Mouse (Mus musculus): ENCODE results near the gene Aplp2. TPM values are rescaled to one million over a fixed set of nuclear protein-coding genes. Genes with fewer than 3 reads are reported as not detected.
A peak's percentile ranks its signal among the peaks of the same experiment; 100 is the strongest.

Aplp2 gene
- total RNA-seq, 2 experiments from 2014 or later: 121 to 129 TPM

DNA sequence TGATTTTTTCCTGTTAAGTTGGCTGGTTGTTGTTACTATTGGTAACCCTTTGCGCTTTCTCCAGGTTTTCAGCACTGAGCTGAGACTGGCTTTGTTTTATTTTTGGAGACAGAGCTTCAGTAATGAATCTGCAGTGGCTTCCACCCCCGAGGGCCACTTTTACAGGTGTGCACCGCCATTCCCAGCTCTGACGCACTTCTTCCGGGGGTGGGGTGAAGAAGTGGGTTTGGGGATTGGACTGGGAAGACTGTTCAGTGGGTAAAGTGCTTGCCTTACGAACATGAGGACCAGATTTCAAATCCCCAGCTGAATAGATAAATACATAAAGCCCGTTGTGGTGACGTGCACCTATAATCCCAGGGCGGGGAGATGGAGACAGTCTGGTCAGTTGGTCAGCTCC, 23.9 kb upstream of the Aplp2 start:
- intact Hi-C loops (cut with DNase I; ENCODE audit: low total_unique reads): no loop called here
- no peak for DNase-seq

DNA sequence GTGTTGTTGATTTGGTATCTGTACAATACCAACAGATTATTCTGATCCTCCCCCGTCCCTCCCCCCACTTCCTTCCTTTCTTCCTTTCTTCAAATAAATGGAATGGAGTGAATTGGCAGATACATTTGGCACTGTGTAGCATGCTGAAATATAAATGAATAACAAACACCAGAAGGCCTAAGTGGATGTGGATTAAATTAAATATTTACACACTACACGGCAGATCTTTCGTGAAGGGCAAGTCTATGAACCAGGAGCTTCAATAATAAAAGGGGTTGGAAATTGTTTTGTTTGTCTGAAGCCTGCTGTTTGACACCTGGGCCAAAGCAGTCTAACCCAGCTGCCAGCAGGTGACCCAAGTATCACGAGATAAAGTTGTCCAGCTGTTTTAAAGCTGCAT, 23.4 kb upstream of the Aplp2 start:
- intact Hi-C loops (cut with DNase I; ENCODE audit: low total_unique reads): no loop called here
- no peak for DNase-seq

DNA sequence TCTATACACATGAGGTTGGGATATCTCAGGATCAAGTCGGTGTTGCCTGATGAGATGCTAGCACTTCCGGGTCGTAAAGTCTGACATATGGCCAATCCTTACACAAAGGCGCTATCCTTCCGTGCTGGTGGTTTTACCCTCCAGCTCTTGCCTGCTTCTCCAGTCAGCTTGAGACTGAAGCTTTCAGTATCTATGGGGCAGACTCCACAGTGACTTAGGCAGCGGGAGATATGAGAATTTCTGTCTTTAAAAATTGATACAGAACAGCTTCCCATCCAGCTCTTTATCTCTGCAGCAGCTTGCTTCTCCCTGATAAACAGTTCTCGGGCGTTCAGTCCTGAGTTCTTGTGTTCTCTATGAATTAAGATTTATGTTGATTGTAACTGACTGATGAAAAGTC, 14.9 kb upstream of the Aplp2 start:
- intact Hi-C loops (cut with DNase I; ENCODE audit: low total_unique reads): no loop called here
- DNase-seq: no peak

DNA sequence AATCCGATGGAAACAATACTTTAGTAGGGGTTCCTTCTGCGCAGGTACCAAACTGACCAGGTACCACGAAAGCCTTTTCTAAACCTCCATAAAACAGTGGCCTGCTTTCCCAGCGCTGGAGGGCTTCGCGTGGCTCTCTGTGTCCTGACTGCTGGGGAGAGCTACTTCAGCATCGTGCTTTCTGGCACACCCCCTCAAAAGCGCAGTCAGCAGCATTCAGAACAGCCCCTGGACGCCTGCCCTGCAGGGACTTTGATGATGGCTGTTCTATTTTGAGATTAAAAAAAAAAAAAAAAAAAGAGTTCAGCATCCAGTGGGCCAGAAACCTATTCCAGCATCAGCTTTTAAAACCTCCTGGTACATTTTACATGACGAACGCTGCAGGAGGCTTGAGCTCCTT, 14.2 kb upstream of the Aplp2 start:
- intact Hi-C loops (cut with DNase I; ENCODE audit: low total_unique reads): no loop called here
- DNase-seq: peak; percentile 61

DNA sequence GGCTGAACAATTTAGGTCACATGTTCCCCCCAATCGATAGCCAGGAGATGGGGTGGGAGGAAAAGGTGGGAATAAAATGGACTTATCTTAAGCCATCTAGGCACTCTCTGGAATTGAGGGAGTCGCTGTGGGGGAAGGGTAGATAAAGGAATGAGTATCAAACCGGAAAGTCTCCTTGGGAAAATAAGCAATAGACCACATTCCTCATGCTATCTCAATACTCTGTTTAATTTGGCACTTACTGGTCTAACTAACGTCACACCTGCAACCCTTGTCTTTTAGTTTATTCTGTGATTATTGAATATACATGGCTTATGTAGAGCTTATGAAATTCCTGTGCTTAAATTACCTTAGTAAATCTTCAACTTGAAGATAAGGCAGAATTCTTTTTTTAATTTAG, 11.9 kb upstream of the Aplp2 start:
- DNase-seq: no peak
- intact Hi-C loops (cut with DNase I; ENCODE audit: low total_unique reads): no loop called here

DNA sequence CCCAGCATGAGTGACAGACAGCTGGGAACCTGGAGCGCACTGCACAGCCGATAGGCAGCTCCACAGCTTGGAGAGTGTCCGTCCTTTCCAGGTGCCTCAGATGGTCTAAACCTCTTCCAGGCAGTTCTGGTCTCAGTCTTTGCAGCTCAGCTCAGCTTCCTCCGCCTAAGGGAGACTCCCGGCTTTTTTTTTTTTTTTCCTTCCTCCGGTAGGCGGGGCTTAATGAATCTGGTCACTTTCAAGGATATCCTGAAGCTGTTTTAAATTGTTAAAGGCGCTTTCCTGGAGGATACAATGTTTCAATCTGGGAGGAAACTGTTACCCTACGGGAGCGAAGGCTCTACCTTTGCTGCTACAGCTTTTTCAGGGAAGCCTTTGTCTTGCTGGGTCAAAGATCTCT, 9.6 kb upstream of the Aplp2 start:
- intact Hi-C loops (cut with DNase I; ENCODE audit: low total_unique reads): no loop called here
- no peak for DNase-seq

DNA sequence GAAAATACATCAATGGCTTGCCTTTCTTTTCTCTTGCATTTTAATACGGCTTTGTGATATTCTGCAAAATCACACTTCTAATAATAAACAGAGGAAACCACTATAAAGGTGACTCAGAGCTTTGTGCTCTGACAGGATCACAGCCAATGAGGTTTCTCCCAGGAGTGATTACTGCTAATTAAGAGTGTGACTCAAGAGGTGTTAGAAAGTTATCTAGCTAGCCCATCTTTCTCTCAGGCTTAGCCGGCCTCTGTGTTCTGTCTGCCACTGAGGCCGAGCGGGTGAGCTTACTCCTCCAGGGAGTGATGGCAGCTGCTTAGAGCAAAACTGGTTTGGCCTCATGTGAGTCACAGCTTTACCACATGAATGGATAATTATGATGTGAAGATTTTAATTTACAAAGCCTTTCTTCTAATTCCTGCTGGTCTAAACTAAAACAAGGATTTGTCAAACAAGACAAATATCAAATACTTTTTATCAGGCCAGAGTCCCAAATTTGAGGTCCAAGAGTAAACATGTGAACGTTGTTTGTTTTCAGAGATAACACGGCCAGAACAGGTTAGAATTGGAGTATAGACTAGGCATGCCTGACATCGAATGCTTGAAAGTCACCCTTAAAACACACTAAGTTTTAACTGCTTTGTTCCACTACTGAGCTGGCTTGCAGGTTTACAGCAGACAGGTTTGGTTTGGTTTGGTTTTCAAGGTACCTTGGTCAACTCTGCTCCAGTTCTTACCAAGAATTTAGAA, 6.2 kb upstream of the Aplp2 start:
- intact Hi-C loops (cut with DNase I; ENCODE audit: low total_unique reads): no loop called here
- no peak for DNase-seq

DNA sequence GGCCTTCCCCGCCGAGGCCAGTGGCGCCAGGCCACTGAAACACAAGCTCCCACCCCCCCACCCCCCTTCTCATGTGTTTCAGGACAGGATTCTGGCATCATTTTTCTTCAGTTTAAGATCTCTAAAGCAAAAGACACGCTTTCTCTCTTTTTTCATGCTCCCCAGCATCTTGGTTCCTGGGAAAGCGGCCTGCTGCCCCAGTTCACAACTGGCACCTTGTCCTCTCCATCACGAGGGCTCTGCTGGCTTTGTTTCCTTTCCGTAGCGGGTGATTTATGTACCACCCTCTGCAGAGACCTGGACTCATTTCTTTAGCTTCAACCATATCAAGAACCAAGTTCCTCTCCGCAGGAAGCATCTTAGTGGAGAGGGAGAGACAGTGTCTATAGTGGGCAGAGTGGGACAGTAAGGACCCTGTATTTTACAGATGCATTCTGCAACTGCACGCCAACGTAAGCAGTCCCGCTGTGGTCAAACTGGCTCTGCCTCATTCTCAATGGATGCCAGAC, 939 bp upstream of the Aplp2 start:
- intact Hi-C loops (cut with DNase I; ENCODE audit: low total_unique reads): loop anchor here (5.0 kb wide), 1 partner anchor 70 kb away; the partner anchor contains the start of gene Prdm10
- peak; percentile 12 for DNase-seq

DNA sequence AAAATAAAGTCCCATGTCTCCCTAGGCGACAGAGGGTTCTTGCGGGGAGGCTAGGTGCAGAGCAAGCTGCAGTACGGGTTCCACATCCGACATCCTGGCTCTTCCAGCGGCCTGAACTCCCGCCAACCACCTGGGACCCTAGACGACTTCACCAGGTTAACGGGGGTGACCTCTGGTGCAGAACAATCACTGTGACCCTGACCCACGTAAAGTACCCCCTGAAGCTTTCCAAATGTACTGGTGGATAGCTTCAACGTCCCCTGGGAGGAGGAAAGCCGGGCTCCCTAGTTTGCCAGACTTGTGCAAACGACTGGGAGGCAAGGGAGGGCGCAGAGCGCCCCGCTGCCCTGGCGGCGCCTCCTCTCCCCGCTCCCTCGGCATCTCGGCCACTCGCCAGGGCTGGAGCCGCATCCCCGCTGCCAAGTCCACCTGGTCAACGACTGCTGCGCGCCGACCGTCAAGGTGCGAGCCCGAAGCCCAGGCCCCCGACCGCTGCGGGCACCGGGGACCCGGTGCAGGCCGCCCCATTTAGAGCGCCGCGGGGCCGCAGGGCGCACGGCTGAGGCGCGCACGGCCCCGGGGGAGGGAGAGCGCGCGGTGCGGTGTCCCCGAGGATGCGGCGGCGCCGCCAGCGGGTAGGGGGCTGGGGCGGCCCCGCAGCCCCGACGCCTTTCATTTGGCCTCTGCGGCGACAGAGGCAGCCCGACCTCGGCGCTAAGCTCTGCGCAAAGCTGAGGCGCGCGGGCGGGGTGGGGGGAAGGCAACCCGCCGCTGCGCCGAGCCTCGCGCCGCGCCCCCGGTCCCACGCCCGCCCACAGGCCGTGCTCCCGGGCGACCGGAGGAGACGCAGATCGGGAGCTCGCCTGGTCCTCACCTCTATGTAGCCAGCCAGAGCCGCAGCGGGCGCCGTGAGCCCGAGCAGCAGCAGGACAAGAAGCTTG, 596 bp downstream of the Aplp2 start:
- peak; percentile 49 for DNase-seq
- intact Hi-C loops (cut with DNase I; ENCODE audit: low total_unique reads): loop anchor here (5.0 kb wide), 1 partner anchor 71 kb away; the partner anchor contains the start of gene Prdm10

DNA sequence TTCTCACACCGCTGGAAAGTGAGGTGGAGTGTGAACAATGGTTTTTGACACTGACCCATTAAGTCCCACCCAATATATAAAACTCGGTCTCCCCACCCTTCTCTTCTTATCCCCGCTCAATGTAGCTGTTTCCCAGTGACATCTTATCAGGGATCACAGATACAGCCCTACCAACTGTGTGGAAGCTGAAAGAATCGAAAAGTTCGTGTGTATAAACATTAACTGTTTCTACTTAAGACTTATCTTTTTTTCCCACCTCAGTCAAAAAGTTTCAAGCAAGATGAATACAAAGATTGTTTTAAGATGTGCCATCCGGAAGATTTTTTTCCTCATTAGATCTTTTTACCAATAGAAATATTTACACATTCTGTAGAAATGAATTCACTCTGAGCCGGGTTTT, 1.5 kb downstream of the Aplp2 start:
- DNase-seq: no peak
- intact Hi-C loops (cut with DNase I; ENCODE audit: low total_unique reads): loop anchor here (5.0 kb wide), 1 partner anchor 72 kb away; the partner anchor contains the start of gene Prdm10

DNA sequence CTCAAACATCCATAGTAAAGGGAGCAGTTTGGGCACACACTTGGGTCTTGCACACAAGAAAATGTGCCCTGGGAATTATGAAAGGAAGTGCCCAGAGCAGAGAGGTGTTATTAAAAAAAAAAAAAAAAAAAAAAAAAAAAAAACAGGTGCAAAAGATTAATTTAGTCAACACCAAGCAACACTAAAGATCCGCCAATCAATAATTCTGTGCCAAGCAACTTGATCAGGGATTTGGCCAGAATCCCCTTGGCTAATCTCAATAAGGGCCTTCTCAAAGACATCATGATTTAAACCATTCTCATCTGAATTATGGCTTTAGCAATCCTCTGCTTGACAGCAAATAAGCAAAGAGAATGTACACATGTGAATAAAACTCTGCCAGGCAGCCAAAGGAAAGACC, 2.1 kb downstream of the Aplp2 start:
- intact Hi-C loops (cut with DNase I; ENCODE audit: low total_unique reads): no loop called here
- DNase-seq: no peak

DNA sequence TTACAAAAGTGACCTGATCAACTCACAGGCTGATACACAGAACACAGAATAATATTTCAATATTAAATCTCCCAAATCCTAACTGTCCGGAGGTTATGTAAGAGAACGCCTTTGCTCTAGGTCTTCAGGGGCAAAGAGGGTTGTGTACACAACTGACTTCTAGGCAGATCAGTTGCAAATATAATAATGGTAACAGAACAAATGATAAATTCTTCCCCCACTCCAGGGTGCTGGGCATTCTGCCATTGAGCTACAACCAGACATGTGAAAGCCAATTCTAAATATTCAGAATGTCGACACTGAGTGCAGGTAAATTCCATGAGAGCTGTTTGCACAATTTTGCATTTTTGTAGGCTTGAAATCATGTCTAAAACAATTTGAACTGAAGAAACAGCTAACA, 3.9 kb downstream of the Aplp2 start:
- DNase-seq: no peak
- intact Hi-C loops (cut with DNase I; ENCODE audit: low total_unique reads): no loop called here

DNA sequence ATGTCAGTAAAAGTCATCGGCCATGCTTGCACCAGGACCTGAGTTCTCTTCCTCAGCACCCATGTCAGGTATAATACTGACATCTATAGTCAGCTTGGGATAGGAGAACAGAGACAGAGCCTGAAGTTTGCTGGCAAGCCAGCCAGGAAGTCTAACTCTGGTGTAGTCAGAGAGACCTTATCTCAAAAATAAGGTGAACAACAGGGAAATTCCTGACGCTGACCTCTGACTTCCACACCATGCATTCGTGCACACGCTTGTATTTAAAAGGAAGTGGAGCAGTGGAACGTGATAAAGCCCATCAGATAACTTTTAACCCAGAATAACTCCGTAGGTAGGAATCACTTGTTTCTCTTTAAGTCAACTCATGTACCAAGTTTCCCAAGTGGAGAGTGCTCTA, 6.9 kb downstream of the Aplp2 start:
- intact Hi-C loops (cut with DNase I; ENCODE audit: low total_unique reads): no loop called here
- no peak for DNase-seq

DNA sequence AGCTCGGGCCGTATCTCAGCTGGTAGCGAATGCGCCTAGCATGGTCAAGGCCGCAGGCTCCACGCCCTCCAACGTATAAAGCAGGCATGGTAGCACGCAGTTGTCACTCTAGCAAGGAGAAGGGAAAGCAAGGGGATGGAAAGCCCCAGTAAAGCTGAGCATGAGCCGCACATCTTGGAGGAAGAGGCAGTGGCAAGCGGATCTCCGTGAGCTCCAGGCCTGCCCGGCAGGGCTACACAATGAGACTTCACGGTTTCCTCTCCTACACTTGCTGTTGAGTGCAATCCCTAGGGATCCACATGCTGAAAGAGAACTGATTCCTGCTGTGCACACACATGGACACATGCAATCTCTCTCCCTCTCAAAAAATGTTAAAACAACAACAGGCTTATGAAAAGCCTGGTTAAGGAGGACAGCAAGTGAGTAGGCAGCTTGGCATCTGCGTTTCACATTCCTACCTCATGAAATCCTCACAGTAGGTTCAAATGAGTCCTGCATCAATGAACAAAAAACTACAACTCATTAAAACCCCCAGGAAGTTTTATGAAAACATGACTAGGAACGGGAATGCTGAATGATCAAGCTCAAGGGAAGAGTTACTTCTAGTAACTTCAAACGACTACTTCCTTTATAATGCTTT, 7.9 kb downstream of the Aplp2 start:
- intact Hi-C loops (cut with DNase I; ENCODE audit: low total_unique reads): no loop called here
- no peak for DNase-seq

DNA sequence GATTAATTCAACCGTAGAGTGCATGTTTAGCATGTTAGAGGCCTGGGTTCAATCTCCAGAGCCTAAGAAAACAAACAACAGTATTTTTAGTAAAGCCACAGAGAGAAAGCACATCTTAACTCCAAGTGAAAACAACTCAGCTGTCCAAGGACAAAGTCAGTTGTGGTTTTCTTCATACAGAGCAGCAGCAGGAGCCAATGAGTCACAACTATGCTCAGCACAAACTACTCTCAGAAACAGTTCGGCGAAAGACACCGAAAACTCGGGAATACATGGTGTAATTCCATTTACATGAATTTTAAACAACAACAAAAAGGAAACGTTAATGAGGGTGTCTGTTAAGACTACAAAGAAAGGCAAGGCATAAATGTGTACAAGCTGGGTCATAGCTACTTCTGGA, 8.5 kb downstream of the Aplp2 start:
- intact Hi-C loops (cut with DNase I; ENCODE audit: low total_unique reads): no loop called here
- no peak for DNase-seq

DNA sequence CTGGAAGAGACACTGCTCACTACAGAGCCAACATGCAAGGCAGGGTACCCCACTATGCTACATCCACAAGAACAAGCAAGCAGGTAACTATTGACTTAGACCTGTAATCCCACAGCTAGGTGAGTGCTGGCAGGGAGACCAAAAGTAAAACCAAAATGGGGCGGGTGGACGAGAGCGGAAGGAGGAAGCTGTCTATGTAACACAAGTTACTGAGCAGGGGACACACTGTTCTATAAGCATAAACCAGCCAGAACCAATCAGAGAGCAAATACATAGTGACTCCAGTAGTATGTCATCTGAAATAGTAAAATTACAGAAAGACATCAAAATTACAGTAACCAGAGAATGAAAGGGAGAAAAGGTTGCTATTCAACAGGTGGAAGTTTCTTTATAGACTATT, 13.0 kb downstream of the Aplp2 start:
- no peak for DNase-seq
- intact Hi-C loops (cut with DNase I; ENCODE audit: low total_unique reads): no loop called here

DNA sequence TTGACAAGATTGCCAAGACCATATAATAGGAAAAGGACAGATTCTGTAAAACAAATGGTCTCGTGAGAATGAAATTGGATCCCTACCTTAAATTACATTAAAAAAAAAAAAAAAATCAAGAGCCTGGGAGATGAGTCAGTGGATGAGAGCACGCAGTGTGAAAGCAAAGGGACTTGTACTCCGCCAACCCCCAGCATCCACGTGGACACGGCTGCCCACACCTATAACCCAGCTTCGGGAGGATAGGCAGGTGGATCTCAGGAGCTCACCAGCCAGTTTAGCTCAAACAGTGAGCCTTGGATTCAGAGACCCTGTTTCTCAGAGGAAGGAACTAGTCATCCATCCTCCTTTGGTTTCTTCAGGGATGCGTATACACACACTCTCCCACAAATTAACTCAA, 13.8 kb downstream of the Aplp2 start:
- DNase-seq: no peak
- intact Hi-C loops (cut with DNase I; ENCODE audit: low total_unique reads): no loop called here

DNA sequence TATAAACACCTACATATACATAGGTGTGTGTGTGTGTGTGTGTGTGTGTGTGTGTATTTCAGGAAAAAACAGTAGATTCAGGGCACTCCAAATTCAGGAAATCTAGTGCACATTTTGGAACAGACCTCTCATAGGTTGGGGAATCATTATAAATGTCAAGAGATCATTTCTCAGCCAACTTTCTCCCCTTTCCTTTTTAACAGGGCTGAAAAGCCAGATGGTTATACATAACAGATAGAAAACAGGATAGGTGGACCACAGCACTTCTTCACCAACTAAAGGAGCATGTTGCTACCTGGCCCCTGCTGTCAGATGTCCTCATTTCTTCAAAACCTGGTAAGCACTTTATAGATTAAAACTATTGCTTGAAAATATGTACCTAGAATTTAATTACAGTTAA, 14.9 kb downstream of the Aplp2 start:
- no peak for DNase-seq
- intact Hi-C loops (cut with DNase I; ENCODE audit: low total_unique reads): no loop called here

DNA sequence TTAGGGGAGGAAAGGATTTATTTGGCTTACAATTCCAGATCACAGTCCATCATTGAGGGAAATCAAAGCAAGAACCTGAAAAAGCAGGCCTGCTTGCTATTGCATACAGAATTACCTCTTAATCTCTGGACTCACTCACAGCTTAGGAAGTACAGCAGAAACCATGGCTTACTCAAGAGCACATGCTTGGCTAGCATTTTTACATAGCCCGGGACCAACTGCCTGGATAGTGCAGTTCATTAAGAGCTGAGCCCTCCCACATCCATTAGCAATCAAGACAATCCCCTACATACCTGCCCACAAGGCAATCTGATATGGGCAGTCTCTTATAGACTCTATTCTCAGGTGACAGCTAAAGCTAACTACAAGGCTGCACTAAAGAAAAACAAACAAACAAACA, 16.0 kb downstream of the Aplp2 start:
- intact Hi-C loops (cut with DNase I; ENCODE audit: low total_unique reads): no loop called here
- DNase-seq: no peak

DNA sequence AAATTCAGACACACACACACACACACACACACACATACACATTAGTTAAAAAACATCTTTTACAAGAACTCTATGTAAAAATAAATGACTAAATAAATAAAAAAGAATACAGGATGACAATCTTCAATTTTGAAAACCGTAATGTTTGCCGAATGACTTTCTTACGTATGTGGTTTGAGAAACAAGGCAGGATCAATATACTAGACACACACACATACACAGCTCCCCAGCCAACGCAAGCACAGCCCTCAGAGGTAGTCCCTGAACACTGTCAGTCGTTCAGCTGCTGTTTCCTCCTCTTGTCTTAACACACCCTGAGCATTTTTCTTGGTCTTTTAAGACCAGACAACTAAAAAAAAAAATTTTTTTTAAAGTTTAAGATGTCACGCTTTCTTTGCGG, 19.2 kb downstream of the Aplp2 start:
- intact Hi-C loops (cut with DNase I; ENCODE audit: low total_unique reads): no loop called here
- no peak for DNase-seq

Measured in gastrocnemius, postnatal 14 days (tissue).